Mouse (Mus musculus) liver, postnatal 0 days (tissue): Measurements from ENCODE around the gene Rffl. TPM values are rescaled to one million over a fixed set of nuclear protein-coding genes. Genes with fewer than 3 reads are reported as not detected.
A peak's percentile ranks its signal among the peaks of the same experiment; 100 is the strongest.

ENCODE experiments used
- ATAC-seq: fragments of 200-750 bp; cut with Nextera tagmentation; 2 replicates; pipeline ENCODE4 v1.8.0; 2017; ENCODE audit warnings: mild to moderate bottlenecking, moderate library complexity
- DNase-seq: peaks from one replicate; pipeline ENCODE4 v3.0.0-alpha.2; 2016
- H3K27ac ChIP-seq: fragments of 300-500 bp; sonication (generic); 2 replicates; pipeline ENCODE4 v1.5.1; 2014; ENCODE audit warnings: antibody characterized with exemption, moderate library complexity, mild to moderate bottlenecking, low read depth
- H3K27me3 ChIP-seq: fragments of 300-500 bp; sonication (generic); 2 replicates; pipeline ENCODE4 v1.6.1; 2014; ENCODE audit warnings: low read length, control low read depth, mixed read lengths; ENCODE audit not compliant: insufficient read depth
- H3K36me3 ChIP-seq: fragments of 300-500 bp; sonication (generic); replicated peaks from 2 replicates; pipeline ENCODE4 v1.6.1; 2014; ENCODE audit warnings: mild to moderate bottlenecking, control low read depth, low read length, moderate library complexity, mixed read lengths; ENCODE audit not compliant: insufficient read depth
- H3K4me1 ChIP-seq: fragments of 300-500 bp; sonication (generic); 2 replicates; pipeline ENCODE4 v1.6.1; 2014; ENCODE audit warnings: antibody characterized with exemption, mild to moderate bottlenecking, control low read depth; ENCODE audit not compliant: insufficient read depth
- H3K4me2 ChIP-seq: fragments of 300-500 bp; sonication (generic); 2 replicates; pipeline ENCODE4 v1.6.1; 2014; ENCODE audit warnings: low read depth, mild to moderate bottlenecking, low read length, moderate library complexity, mixed read lengths
- H3K4me3 ChIP-seq: fragments of 300-500 bp; sonication (generic); 2 replicates; pipeline ENCODE4 v1.5.1; 2014; ENCODE audit warnings: low read depth, low read length
- H3K9ac ChIP-seq: fragments of 300-500 bp; sonication (generic); replicated peaks from 2 replicates; pipeline ENCODE4 v1.6.1; 2014; ENCODE audit warnings: mild to moderate bottlenecking, moderate library complexity
- H3K9me3 ChIP-seq: fragments of 300-500 bp; sonication (generic); 2 replicates; pipeline ENCODE4 v1.6.1; 2016; ENCODE audit warnings: mild to moderate bottlenecking, control low read depth, low read length, mixed read lengths
- CTCF ChIP-seq: sonication (generic); IDR thresholded peaks from 2 replicates; pipeline ENCODE4 v1.5.1; 2016; ENCODE audit warnings: antibody characterized with exemption, low read depth
- EP300 ChIP-seq: IDR thresholded peaks from 2 replicates; pipeline ENCODE4 v1.6.1; 2016; ENCODE audit warnings: antibody characterized with exemption, low read depth, mild to moderate bottlenecking
- WGBS: fragments of 180-500 bp; shearing (Covaris S2); extraction: QIAGEN DNeasy Blood & Tissue Kit; methylation state at CpG from one replicate; pipeline ENCODE4 v1.1.7; 2014; ENCODE audit not compliant: insufficient replicate concordance; 5-methylcytosine and 5-hydroxymethylcytosine counted together
- polyA plus RNA-seq: library from polyadenylated mRNA; unstranded; fragments of >200 nt; fragmentation: Nextera tagmentation; extraction: Ambion mirVana; gene quantifications from 2 replicates; pipeline ENCODE4 v1.2.1, GENCODE M21; 2015

Rffl gene
- polyA plus RNA-seq, 1 experiment from 2014 or later, result 11.3 TPM

DNA sequence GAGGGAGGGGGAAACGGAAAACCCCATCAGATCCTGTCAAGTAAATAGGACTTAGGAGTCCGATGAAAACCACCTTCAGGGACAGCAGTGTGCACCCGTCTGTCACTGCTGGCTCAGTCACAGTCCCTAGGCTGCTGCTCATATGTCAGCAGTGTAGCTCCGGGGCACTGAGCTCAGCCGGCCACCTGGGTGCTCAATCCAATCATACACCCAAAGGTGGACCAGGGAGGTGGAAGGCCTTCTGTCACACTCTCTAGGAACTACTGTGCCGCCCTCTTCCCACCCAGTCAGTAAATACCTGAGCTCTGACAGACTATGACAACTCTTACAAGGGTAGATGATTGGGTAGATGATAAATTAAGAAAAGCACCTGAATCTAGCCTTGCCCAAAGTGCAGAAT, 10.3 kb downstream of the Rffl start:
- H3K27ac ChIP-seq, result no peak overlapping the region

GRCm38 (mm10) chr11:82857307-82857848, 13.6 kb downstream of the Rffl start:
- Histone ChIP-seq H3K9me3 (no peaks in the 10 kb centered on the region), H3K9ac (no peak overlapping the region), H3K27ac (peak overlapping the region; percentile 69), H3K4me1 (peaks cover 47% of the 10 kb centered on the region), H3K4me3 (no peak overlapping the region), H3K4me2 (no peak overlapping the region), H3K36me3 (peaks cover 3% of the 10 kb centered on the region; the same call in 1 of the 2 replicates), H3K27me3 (no peaks in the 10 kb centered on the region)
- TF ChIP-seq CTCF (no peak), EP300 (no peak)
- DNase-seq (no peak), ATAC-seq (no peak)
- WGBS, result 62% methylated on average over 13 of the region's 13 CpGs

More for the DNA sequence above, 10.3 kb downstream of the Rffl start:
- ATAC-seq (no peak), DNase-seq (no peak)
- no peak overlapping the region for H3K4me2 ChIP-seq
- peaks cover 3% of the 10 kb centered on the region; the same call in 1 of the 2 replicates for H3K36me3 ChIP-seq
- WGBS, result 73% methylated on average over 6 of the region's 6 CpGs
- no peak overlapping the region for H3K4me3 ChIP-seq
- no peaks in the 10 kb centered on the region for H3K27me3 ChIP-seq
- TF ChIP-seq EP300 (no peak), CTCF (no peak)
- no peaks in the 10 kb centered on the region for H3K9me3 ChIP-seq
- no peak overlapping the region for H3K9ac ChIP-seq
- H3K4me1 ChIP-seq, result peaks cover 48% of the 10 kb centered on the region

GRCm38 (mm10) chr11:82856032-82856431, 15.0 kb downstream of the Rffl start:
- H3K4me3 ChIP-seq, result no peak overlapping the region
- ATAC-seq, result no peak
- H3K27ac ChIP-seq, result peak overlapping the region; percentile 29; the same call in 1 of the 2 replicates
- H3K27me3 ChIP-seq, result no peaks in the 10 kb centered on the region
- TF ChIP-seq CTCF, result no peak
- TF ChIP-seq EP300, result no peak
- 82% methylated on average over 10 of the region's 10 CpGs for WGBS
- H3K9me3 ChIP-seq, result no peaks in the 10 kb centered on the region
- H3K4me2 ChIP-seq, result no peak overlapping the region
- H3K36me3 ChIP-seq, result peaks cover 3% of the 10 kb centered on the region; the same call in 1 of the 2 replicates
- no peak for DNase-seq
- peaks cover 44% of the 10 kb centered on the region for H3K4me1 ChIP-seq
- H3K9ac ChIP-seq, result no peak overlapping the region

DNA sequence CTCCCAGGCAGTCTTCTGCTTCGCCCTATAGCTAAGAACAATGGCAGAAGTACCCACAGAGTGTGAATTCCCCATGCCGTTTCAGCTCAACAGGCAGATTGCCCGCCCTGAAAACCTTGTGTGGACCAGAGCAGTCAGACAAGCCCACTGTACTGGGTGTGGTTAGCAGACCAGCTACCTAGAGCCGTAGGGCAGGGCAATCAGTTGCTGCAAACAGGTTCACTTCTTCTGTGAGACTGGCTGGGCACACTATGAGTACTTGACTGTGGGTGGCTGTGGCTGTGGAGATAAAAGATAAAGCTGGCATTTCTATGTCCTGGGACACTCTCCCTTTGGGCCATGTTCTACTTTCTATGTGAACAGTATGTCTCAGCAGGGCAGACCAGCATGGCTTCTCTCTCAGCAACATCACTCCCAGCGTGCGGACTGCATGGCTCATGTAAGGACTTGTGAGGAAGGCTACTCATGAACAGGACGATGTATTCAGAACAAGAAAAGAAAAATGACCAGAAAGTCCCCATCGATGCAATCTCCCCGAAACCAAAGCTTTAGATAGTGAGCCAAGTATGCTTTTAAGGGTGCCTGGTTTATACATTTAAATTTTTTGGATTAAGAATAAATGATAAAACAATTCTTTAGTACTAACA, 15.6 kb downstream of the Rffl start:
- Histone ChIP-seq H3K27me3 (no peaks in the 10 kb centered on the region), H3K4me2 (peak overlapping the region; percentile 50), H3K4me1 (peaks cover 41% of the 10 kb centered on the region), H3K9me3 (no peaks in the 10 kb centered on the region), H3K27ac (peak overlapping the region; percentile 13; the same call in 1 of the 2 replicates), H3K9ac (0 out of 2 replicates have a peak overlapping the region, but pooled peaks have one; percentile 2), H3K36me3 (peaks cover 3% of the 10 kb centered on the region; the same call in 1 of the 2 replicates), H3K4me3 (no peak overlapping the region)
- DNase-seq (peak; percentile 42), ATAC-seq (peak; percentile 94)
- WGBS, result 67% methylated on average over 9 of the region's 9 CpGs
- no peak for TF ChIP-seq CTCF
- TF ChIP-seq EP300, result peak; percentile 76

DNA sequence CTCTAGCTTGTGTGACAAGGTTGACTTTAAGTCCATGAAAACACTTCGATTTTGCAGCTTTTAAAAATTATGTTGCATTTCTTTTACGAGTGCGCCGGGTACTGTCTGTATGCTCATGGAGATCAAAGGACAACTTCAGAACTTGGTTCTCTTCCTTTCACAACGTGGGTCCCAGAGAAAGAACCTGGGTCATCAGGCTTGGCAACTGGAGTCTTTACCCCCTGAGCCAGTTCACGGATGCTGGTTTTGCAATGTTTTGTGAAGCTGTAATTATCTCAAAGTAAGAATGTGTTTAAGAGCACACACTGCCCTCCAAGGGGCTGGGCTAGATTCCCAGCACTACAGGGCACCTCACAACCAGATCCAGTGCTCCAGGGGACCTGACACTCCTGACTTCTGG, 16.9 kb downstream of the Rffl start:
- Histone ChIP-seq H3K9me3 (no peaks in the 10 kb centered on the region), H3K9ac (no peak overlapping the region), H3K4me1 (peaks cover 45% of the 10 kb centered on the region), H3K27me3 (no peaks in the 10 kb centered on the region), H3K4me2 (no peak overlapping the region), H3K27ac (no peak overlapping the region), H3K36me3 (no peaks in the 10 kb centered on the region), H3K4me3 (no peak overlapping the region)
- no peak for TF ChIP-seq EP300
- TF ChIP-seq CTCF, result no peak
- DNase-seq (no peak), ATAC-seq (no peak)
- WGBS, result 84% methylated on average over 6 of the region's 6 CpGs

GRCm38 (mm10) chr11:82852958-82853357, 18.1 kb downstream of the Rffl start:
- no peak overlapping the region for H3K4me2 ChIP-seq
- no peak overlapping the region for H3K27ac ChIP-seq
- H3K4me1 ChIP-seq, result peaks cover 51% of the 10 kb centered on the region
- WGBS, result 87% methylated on average over 7 of the region's 7 CpGs
- no peaks in the 10 kb centered on the region for H3K27me3 ChIP-seq
- no peaks in the 10 kb centered on the region for H3K9me3 ChIP-seq
- no peak for ATAC-seq
- no peak overlapping the region for H3K4me3 ChIP-seq
- H3K9ac ChIP-seq, result no peak overlapping the region
- no peak for TF ChIP-seq EP300
- TF ChIP-seq CTCF, result no peak
- DNase-seq, result no peak
- no peaks in the 10 kb centered on the region for H3K36me3 ChIP-seq
